29 mouse cellular contexts compared by ENCODE assay signal in genomic region chr7:140721095-140721494, GRCm38 (mm10). TPM values are rescaled to one million over a fixed set of nuclear protein-coding genes. Genes with fewer than 3 reads are reported as not detected.
"Had no signal": no experiment of that assay in that cellular context is flagged by ENCODE, and none has a peak within 500 bp of the region (broad histone marks: within the 10 kb centered on the region; RNA-seq: fewer than 3 reads in every experiment).

No protein-coding gene starts in this region.

- H3K36me3 ChIP-seq: limb, embryonic 10.5 days; limb, embryonic 13.5 days; liver, embryonic 13.5 days; lung, embryonic 15.5 days had no signal

- H3K4me1 ChIP-seq: limb, embryonic 10.5 days; limb, embryonic 13.5 days; liver, embryonic 13.5 days; lung, embryonic 15.5 days had no signal

- H3K27me3 ChIP-seq: limb, embryonic 13.5 days; liver, embryonic 13.5 days; lung, embryonic 15.5 days had no signal

- ATAC-seq: inflammation-experienced regulatory T-cells, adult 6 months; intestine, embryonic 16.5 days had no signal

- H3K4me2 ChIP-seq: limb, embryonic 13.5 days; liver, embryonic 13.5 days; lung, embryonic 15.5 days; midbrain, embryonic 11.5 days had no signal

- H3K9ac ChIP-seq: limb, embryonic 13.5 days; liver, embryonic 13.5 days; lung, embryonic 15.5 days had no signal

- DNase-seq: layer of hippocampus, adult 9-11 months; liver, embryonic 13.5 days; lung, adult 18-20 months; lung, postnatal 14 days; lung, postnatal 4 days; midbrain, embryonic 14.5 days; thymus, adult 18-20 months; thymus, postnatal 4 days had no signal

- H3K27ac ChIP-seq: layer of hippocampus, adult 2 months; limb, embryonic 10.5 days; limb, embryonic 13.5 days; liver, embryonic 13.5 days; lung, embryonic 15.5 days had no signal

- H3K4me3 ChIP-seq: layer of hippocampus, adult 2 months; limb, embryonic 10.5 days; limb, embryonic 13.5 days; liver, embryonic 13.5 days; lung, embryonic 15.5 days had no signal

- H3K9me3 ChIP-seq: limb, embryonic 10.5 days; limb, embryonic 13.5 days; liver, embryonic 13.5 days; lung, embryonic 15.5 days had no signal

RNA-seq across cellular contexts. Expression of gene Olfr541, which starts 24.0 kb away (rescaled TPM):
- total RNA-seq: layer of hippocampus, adult 2 months; layer of hippocampus, postnatal 25 days; left cerebral cortex, adult 18-20 months; left cerebral cortex, postnatal 25 days; megakaryocyte progenitor cell, adult 5-6 weeks; megakaryocyte-erythroid progenitor cell, adult 5-6 weeks; midbrain, postnatal 0 days had no signal
- polyA plus RNA-seq: inflammation-experienced regulatory T-cells, adult 6 months; intestine, embryonic 16.5 days; kidney, embryonic 14.5 days; large intestine, adult 2 months; limb, embryonic 10.5 days; limb, embryonic 13.5 days; liver, embryonic 13.5 days; lung, embryonic 15.5 days; midbrain, embryonic 11.5 days; midbrain, embryonic 14.5 days; midbrain, postnatal 0 days; neural tube, embryonic 11.5 days; neural tube, embryonic 14.5 days; small intestine, adult 2 months; spleen, adult 2 months; stomach, embryonic 16.5 days; testis, adult 2 months had no signal

RNA-seq across cellular contexts. Expression of gene Olfr45, which starts 39.3 kb away (rescaled TPM):
- total RNA-seq: left cerebral cortex, adult 18-20 months; left cerebral cortex, postnatal 25 days; megakaryocyte progenitor cell, adult 5-6 weeks; midbrain, postnatal 0 days had no signal
- polyA plus RNA-seq: intestine, embryonic 16.5 days; kidney, embryonic 14.5 days; large intestine, adult 2 months; limb, embryonic 10.5 days; liver, embryonic 13.5 days; lung, embryonic 15.5 days; midbrain, embryonic 11.5 days; midbrain, embryonic 14.5 days; midbrain, postnatal 0 days; neural tube, embryonic 11.5 days; neural tube, embryonic 14.5 days; small intestine, adult 2 months; spleen, adult 2 months; stomach, embryonic 16.5 days; testis, adult 2 months had no signal

RNA-seq across cellular contexts. Expression of gene Cyp2e1, which starts 42.4 kb away (rescaled TPM):
- total RNA-seq: layer of hippocampus, adult 2 months; layer of hippocampus, postnatal 25 days; left cerebral cortex, postnatal 25 days; megakaryocyte progenitor cell, adult 5-6 weeks; megakaryocyte-erythroid progenitor cell, adult 5-6 weeks; midbrain, postnatal 0 days had no signal
- polyA plus RNA-seq: inflammation-experienced regulatory T-cells, adult 6 months; intestine, embryonic 16.5 days; limb, embryonic 13.5 days; midbrain, embryonic 11.5 days; midbrain, embryonic 14.5 days; midbrain, postnatal 0 days; neural tube, embryonic 11.5 days; neural tube, embryonic 14.5 days; stomach, embryonic 16.5 days had no signal
